Mouse (Mus musculus) embryo, embryonic 10.5 days (tissue): ENCODE results near the gene Bcat2.

Experiments
- DNase-seq: peaks from one replicate; pipeline ENCODE4 v3.0.0-alpha.2; 2015; ENCODE audit warnings: low spot score

The Bcat2 gene

GRCm38 (mm10) chr7:45587631-45588592, 18.0 kb downstream of the Bcat2 start:
- DNase-seq: no peak

- peak; percentile 96 for DNase-seq
Measured at GRCm38 (mm10) chr7:45589173-45589572, 19.2 kb downstream of the Bcat2 start.

GRCm38 (mm10) chr7:45589898-45590297, 19.9 kb downstream of the Bcat2 start:
- no peak for DNase-seq

DNA sequence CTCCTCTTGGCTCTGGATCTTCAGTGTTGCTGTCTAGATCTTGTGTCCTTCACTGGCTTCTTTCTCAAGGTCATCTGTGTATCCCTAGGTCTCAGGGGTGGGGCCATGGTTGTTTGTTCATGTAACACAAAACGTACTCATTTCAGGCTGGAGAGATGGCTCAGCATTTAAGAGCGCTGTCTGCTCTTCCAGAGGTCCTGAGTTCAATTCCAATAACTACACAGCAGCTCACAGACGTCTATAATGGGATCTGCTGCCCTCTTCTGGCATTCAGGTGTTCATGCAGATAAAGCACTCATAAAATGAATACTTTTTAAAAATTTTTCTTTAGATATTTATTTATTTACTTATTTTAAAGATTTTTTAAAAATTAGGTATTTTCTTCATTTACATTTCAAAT, 20.9 kb downstream of the Bcat2 start:
- peak; percentile 35 for DNase-seq

DNA sequence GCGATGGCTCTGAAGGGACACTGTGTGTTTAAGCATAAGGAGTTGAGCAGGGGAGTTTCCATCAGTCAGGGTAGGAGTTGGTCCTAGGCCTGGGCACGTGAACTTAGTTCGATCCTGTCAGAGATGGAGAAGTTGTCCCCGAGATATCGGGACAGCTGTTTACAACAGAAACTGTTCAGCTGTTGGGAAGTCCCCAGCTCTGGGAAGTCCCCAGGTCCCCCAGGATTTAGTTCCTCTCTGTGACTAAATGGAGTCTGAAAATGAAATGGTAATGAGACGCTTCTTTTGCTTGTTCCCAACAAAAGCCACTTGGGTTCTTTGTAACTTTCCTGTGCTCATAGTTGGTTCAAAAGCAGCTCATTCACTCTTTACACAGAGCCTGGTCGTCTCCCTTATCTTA, 21.9 kb downstream of the Bcat2 start:
- no peak for DNase-seq

- DNase-seq: peak; percentile 84
Measured at GRCm38 (mm10) chr7:45593118-45593815, 23.3 kb downstream of the Bcat2 start.

- no peak for DNase-seq
Measured at GRCm38 (mm10) chr7:45595176-45595575, 25.2 kb downstream of the Bcat2 start.

GRCm38 (mm10) chr7:45596107-45596506, 26.2 kb downstream of the Bcat2 start:
- DNase-seq: no peak

- DNase-seq: no peak
Measured at GRCm38 (mm10) chr7:45597013-45597412, 27.1 kb downstream of the Bcat2 start.

- no peak for DNase-seq
Measured at GRCm38 (mm10) chr7:45597527-45597926, 27.6 kb downstream of the Bcat2 start.

DNA sequence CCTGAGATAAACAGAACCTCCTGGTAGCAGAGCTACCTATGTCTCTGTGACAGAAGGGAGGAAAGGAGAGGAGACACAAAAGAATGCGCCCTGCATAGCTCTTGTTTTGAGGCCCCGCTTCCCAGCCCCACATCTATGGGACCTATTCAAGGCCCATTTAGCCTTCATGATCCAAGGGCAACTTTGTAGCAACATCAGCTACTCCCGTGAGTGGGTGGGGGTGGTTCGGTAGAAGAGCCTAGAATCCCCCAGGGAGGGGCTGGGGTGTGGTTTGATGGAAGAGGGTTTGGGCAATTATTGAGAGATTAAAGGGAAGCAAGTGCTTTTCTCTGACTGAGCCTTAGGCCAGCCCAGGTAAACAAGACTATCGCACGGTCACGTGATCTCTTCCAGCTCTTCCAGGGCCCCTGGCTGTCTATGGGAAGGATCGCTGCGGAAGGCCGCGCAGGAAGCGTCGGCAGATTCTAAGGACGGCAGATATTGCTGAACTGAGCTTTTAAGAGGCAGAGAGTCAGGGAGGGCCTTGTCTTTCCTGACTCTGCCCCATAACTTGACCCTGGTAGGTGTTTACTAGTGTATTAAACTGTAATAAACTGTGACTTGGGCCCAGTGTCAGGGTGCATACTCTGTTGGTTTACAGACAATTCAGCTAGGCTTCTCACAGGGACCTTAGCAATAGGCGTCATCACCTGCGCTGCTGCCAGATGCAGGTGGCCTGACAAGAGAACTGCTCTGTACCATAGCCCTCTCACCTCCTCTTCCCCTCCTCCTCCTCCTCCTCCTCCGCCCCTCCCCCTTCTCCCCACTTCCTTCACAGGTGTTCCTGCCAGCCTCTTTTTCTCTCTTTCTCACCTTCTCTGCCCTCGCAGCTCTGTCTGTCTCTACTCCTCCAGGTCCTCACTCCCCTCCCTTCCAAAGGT, 29.3 kb downstream of the Bcat2 start:
- DNase-seq: no peak

DNA sequence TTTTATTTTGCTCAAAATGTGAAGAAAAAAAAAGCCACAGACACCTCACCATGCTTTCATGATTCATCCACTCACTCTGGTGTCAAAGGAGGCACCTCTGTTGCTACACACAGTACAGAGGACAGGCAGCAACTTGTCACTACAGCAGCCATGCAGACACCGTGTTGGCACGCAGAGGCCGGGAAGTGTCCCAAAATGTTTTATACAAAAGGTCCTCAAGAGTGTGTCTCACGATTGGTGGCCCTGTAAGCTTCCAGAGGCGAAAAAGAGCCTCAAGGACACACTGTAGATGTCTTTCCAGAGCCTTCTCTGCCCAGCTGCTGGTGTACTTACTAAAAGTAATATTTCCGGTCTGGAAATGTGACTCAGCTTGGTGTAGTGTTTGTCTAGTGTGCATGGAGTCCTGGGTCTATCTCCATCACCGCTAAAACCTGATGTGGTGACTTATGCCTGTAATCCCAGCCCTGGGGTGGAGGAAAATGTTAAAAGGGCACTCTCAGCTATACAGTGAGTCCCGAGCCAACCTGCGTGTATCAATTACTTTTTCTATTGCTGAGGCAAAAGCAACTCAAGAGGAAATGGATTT, 35.8 kb downstream of the Bcat2 start:
- DNase-seq: no peak

DNA sequence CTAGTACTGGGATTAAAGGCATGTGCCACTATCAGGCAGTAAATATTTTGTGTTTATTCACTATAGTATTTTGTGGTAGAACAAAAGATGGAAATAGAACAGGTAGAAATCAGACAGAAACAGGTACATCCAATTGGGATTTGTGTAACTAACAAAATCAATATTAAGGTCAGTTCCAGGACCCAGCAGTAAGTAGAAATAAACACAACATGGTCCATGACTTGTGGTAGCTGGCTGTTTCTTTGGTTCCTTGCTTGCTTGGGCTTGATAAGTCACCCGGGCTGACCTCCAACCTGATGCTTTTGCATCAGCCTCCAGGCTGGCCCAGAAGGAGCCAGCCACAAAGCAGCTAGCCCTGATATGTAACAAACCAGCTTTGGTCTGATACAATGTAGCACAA, 39.6 kb downstream of the Bcat2 start:
- DNase-seq: no peak

DNA sequence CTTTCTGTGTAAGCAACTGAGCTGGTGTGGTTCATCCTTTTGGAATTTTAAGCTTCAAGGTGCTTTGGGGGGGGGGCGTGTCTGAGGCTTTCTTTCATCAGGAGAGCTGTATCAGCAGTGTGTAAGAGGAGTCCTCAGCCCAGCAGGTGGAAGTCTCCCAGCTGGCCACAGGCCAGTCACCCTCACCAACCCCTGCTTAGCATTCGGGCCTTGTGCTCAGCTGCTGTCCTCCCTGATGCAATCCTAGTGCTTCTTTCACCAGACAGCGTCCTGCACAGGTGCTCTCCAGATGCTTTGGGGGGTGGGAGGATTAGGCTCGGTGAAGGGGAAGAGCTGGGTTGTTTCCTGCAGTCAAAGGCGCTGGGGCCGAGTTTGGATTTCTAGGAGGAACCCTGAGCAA, 46.3 kb downstream of the Bcat2 start:
- DNase-seq: no peak

DNA sequence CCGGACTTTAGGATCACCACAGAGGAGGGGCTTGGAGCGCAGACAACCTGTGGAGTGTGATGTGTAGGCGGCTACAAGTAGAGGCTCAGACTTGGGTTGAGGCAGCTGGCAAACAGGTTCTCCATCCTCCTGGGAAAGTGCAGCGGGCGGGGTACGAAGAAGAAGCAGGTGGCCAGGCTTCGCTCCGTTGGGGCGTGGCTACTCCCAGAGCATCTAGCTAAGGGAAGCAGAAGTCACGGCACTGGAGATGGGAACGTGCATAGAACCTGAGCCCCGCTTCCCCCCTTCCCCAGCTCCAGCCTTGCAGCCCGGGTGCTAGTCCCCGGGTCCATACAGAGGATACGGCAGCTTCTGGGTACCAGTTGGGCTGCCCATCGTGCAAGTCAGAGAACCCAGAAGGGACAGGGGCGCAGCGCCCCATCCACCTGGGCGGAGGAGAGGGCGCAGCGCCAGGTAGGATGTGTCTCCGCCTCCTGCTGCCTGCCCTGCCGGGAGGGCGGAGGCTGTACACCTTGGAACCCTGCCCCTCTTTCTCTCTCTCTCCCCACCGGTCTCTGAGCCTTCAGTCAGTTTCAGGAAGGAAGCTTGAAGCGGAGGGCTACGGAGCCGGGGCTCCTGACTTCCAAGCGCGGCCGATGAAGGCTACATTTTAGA, 47.2 kb downstream of the Bcat2 start, which contains the start of gene Fut1:
Gene Fut1, plus strand, starts transcription at position 248 of the 654 bp plus-strand sequence.
- no peak for DNase-seq

DNA sequence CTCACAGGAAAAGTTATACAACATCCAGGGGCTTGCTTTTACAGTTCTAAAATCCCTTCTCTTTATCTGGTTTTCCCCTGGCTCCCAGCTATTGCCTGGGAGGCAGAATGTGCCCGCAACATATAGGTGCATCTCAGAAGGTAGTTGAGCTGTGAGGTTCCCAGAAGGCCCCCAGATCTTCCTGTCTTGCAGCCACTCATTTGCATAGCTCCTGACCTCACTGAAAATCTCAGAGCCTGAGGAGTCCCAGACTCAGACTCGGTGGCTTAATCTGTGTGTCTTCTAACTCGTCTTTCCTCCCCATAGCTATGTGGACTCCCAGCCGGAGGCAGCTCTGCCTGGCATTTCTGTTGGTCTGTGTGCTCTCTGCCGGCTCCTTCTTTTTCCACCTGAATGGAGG, 48.4 kb downstream of the Bcat2 start:
- no peak for DNase-seq

DNA sequence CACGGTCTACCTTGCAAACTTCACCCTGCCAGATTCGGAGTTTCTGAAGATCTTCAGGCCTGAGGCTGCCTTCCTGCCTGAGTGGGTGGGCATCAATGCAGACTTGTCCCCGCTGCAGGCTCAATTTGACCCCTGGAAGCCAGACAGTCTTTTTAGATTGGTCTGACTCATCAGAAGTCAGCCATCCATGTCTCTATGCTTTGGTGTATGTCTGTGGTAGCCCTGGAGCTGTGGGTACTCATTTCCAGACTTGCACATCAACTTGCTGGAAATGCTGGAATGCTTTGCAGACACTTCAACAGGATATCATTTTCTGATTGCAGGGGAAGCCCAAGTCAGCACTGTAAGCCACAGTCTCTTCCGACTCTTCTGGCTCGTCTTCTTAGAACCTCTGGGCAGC, 49.6 kb downstream of the Bcat2 start:
- DNase-seq: no peak

- DNase-seq: peak; percentile 65
Measured at GRCm38 (mm10) chr7:45621443-45621842, 51.5 kb downstream of the Bcat2 start, which contains the start of gene Izumo1. Gene Izumo1 (plus strand): TSS chr7:45621811.

DNA sequence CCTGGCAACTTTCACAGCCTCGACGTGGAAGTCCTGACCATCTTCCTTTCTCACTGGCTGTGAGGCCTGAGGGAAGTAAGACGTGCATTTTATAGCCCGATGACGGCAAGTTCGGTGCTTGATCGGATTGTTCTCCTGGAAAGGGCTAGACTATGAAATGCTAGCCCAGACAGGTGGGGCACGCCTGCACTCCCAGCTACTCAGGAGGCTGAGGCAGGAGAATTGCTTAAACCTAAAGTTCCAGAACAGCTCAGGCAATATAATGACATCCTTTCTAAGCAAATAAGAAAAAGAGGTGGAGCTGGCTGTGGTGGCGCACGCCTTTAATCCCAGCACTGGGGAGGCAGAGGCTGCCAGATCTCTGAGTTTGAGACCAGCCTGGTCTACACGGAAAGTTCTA, 53.6 kb downstream of the Bcat2 start:
- DNase-seq: no peak

GRCm38 (mm10) chr7:45624718-45625117, 54.8 kb downstream of the Bcat2 start:
- DNase-seq: no peak

- DNase-seq: no peak
Measured at GRCm38 (mm10) chr7:45625481-45625880, 55.5 kb downstream of the Bcat2 start.
